Mouse (Mus musculus) cerebellum, adult 2 months (tissue): ENCODE measurements around the gene 4930518I15Rik.
"Not testable (repeated sequence)": the region's sequence is repeated elsewhere in the genome, so short reads cannot be mapped to it uniquely, and the experiment has no call there.

Experiments used
- CTCF ChIP-seq: fragments of 200-500 bp; IDR thresholded peaks from 2 replicates; pipeline ENCODE4 v1.5.1; 2011; ENCODE audit warnings: low read depth, mild to moderate bottlenecking, control low read depth, low read length, moderate library complexity, borderline replicate concordance; ENCODE audit not compliant: insufficient read depth
- POLR2A ChIP-seq: fragments of 200-500 bp; IDR thresholded peaks from 2 replicates; pipeline ENCODE4 v1.6.1; 2011; ENCODE audit warnings: low read length, control low read depth, borderline replicate concordance; ENCODE audit not compliant: insufficient read depth

- TF ChIP-seq POLR2A, CTCF: not testable (repeated sequence)
Measured at GRCm38 (mm10) chr2:156902411-156902810, 44.7 kb upstream of the 4930518I15Rik start.
